Mouse (Mus musculus) forebrain, embryonic 16.5 days (tissue): ENCODE results near the gene Hoxc4. TPM values are rescaled to one million over a fixed set of nuclear protein-coding genes. Genes with fewer than 3 reads are reported as not detected.

ENCODE experiments used
- ATAC-seq: fragments of 200-750 bp; cut with Nextera tagmentation; 2 replicates; pipeline ENCODE4 v1.8.0; 2017; ENCODE audit warnings: mild to moderate bottlenecking, moderate library complexity
- H3K27ac ChIP-seq: fragments of 300-500 bp; sonication (generic); 2 replicates; pipeline ENCODE4 v1.5.1; 2014; ENCODE audit warnings: low read length, control low read depth
- H3K27me3 ChIP-seq: fragments of 300-500 bp; sonication (generic); replicated peaks from 2 replicates; pipeline ENCODE4 v1.6.1; 2014; ENCODE audit warnings: low read length; ENCODE audit not compliant: control insufficient read depth, insufficient read depth
- H3K36me3 ChIP-seq: fragments of 300-500 bp; sonication (generic); 2 replicates; pipeline ENCODE4 v1.6.1; 2014; ENCODE audit not compliant: control insufficient read depth, insufficient read depth
- H3K4me1 ChIP-seq: fragments of 300-500 bp; sonication (generic); replicated peaks from 2 replicates; pipeline ENCODE4 v1.6.1; 2014; ENCODE audit warnings: low read length; ENCODE audit not compliant: control insufficient read depth, insufficient read depth
- H3K4me2 ChIP-seq: fragments of 300-500 bp; sonication (generic); 2 replicates; pipeline ENCODE4 v1.6.1; 2014; ENCODE audit warnings: mild to moderate bottlenecking, low read length, control low read depth
- H3K4me3 ChIP-seq: fragments of 300-500 bp; sonication (generic); replicated peaks from 2 replicates; pipeline ENCODE4 v1.5.1; 2014; ENCODE audit warnings: mild to moderate bottlenecking, low read length, control low read depth
- H3K9ac ChIP-seq: fragments of 300-500 bp; sonication (generic); replicated peaks from 2 replicates; pipeline ENCODE4 v1.6.1; 2014; ENCODE audit warnings: low read depth, low read length, control low read depth
- H3K9me3 ChIP-seq: fragments of 300-500 bp; sonication (generic); 2 replicates; pipeline ENCODE4 v1.6.1; 2016; ENCODE audit warnings: low read length; ENCODE audit not compliant: control insufficient read depth
- WGBS: fragments of 180-500 bp; shearing (Covaris S2); extraction: QIAGEN DNeasy Blood & Tissue Kit; methylation state at CpG from one replicate; pipeline ENCODE4 v1.1.7; 2014; 5-methylcytosine and 5-hydroxymethylcytosine counted together
- polyA plus RNA-seq: library from polyadenylated mRNA; unstranded; fragments of >200 nt; fragmentation: Nextera tagmentation; extraction: Ambion mirVana; gene quantifications from 2 replicates; pipeline ENCODE4 v1.2.1, GENCODE M21; 2015

The Hoxc4 gene
- polyA plus RNA-seq, 1 experiment from 2014 or later: not detected

DNA sequence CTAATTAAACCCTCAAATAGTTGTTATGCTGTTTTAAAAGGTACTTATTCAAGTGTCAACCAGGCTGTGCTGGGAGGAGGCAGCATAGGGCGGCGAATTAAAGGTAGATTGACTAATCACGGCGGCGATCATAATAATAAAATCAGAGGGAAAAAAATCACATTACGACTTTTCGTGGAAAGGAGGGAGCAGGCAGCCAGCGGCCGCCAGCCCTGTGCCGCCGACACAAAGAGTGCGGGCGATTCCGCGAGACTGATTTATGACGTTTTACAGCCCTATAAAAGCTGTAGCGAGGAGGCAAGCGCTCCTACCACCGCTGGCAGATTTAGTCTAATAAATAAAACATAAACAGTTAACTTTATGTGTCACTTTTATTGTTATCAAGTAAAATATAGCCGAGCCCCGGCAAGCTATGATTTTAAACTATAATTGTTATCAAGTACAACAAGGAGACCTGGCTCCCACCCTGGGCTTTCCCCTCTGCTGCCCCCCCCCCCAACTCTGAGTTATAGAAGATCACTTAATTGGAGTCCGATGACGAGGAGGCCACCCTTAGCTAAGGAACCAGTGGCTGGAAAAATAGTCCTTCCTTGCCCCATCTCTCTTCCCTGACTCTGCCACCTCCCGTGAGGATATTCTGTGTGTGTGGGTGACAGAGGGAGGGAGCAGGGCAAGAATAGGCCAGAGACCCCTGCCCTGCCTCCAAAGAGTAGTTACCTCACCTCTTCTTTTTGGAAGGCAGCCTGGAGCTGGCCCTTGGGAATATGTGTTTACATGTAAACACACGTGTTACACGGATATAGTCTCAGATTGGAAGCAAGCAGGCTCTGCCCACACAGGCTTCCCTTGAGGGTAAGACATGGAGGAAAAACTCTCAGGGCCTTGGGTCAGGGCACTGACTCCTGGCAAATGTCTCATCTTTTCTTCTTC is 14.2 kb downstream of the Hoxc4 start:
- no peak for ATAC-seq
- H3K9ac ChIP-seq: no peak overlapping the region
- H3K4me1 ChIP-seq: no peaks in the 10 kb centered on the region
- H3K9me3 ChIP-seq: no peaks in the 10 kb centered on the region
- no peak overlapping the region for H3K4me3 ChIP-seq
- H3K27me3 ChIP-seq: peaks cover 88% of the 10 kb centered on the region
- WGBS: under 1% methylated on average over 26 of the region's 26 CpGs
- H3K4me2 ChIP-seq: no peak overlapping the region
- H3K27ac ChIP-seq: no peak overlapping the region
- no peaks in the 10 kb centered on the region for H3K36me3 ChIP-seq

- peaks cover 88% of the 10 kb centered on the region for H3K27me3 ChIP-seq
- H3K4me3 ChIP-seq: no peak overlapping the region
- no peak overlapping the region for H3K9ac ChIP-seq
- H3K9me3 ChIP-seq: no peaks in the 10 kb centered on the region
- H3K36me3 ChIP-seq: no peaks in the 10 kb centered on the region
- no peak overlapping the region for H3K27ac ChIP-seq
- no peaks in the 10 kb centered on the region for H3K4me1 ChIP-seq
- no peak for ATAC-seq
- 1% methylated on average over 24 of the region's 24 CpGs for WGBS
- H3K4me2 ChIP-seq: peak overlapping the region; percentile 7; the same call in 1 of the 2 replicates
Observed at GRCm38 (mm10) chr15:103034043-103034806, 15.5 kb downstream of the Hoxc4 start.

- ATAC-seq: no peak
- Histone ChIP-seq H3K27me3 (peaks cover 93% of the 10 kb centered on the region), H3K9me3 (no peaks in the 10 kb centered on the region), H3K27ac (no peak overlapping the region), H3K36me3 (no peaks in the 10 kb centered on the region), H3K4me1 (no peaks in the 10 kb centered on the region), H3K4me2 (peak overlapping the region; percentile 7; the same call in 1 of the 2 replicates), H3K4me3 (no peak overlapping the region), H3K9ac (no peak overlapping the region)
- 1% methylated on average over 34 of the region's 34 CpGs for WGBS
Observed at GRCm38 (mm10) chr15:103034807-103035547, 16.2 kb downstream of the Hoxc4 start.

DNA sequence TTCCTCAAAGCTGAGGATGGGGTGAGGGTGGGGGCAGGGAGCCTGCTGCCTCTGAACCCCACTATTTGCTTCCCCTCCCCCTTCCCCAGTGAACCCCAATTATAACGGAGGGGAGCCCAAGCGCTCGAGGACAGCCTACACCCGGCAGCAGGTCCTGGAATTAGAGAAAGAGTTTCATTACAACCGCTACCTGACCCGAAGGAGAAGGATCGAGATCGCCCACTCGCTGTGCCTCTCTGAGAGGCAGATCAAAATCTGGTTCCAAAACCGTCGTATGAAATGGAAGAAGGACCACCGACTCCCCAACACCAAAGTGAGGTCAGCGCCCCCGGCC is 16.8 kb downstream of the Hoxc4 start:
- H3K4me2 ChIP-seq: no peak overlapping the region
- WGBS: 2% methylated on average over 14 of the region's 14 CpGs
- no peak for ATAC-seq
- no peak overlapping the region for H3K4me3 ChIP-seq
- no peak overlapping the region for H3K9ac ChIP-seq
- no peaks in the 10 kb centered on the region for H3K36me3 ChIP-seq
- no peaks in the 10 kb centered on the region for H3K4me1 ChIP-seq
- H3K27me3 ChIP-seq: peaks cover 93% of the 10 kb centered on the region
- no peak overlapping the region for H3K27ac ChIP-seq
- no peaks in the 10 kb centered on the region for H3K9me3 ChIP-seq

GRCm38 (mm10) chr15:103037579-103037978 is 18.8 kb downstream of the Hoxc4 start:
- no peak for ATAC-seq
- H3K9ac ChIP-seq: no peak overlapping the region

GRCm38 (mm10) chr15:103038701-103039480 is 20.2 kb downstream of the Hoxc4 start:
- Histone ChIP-seq H3K4me2 (no peak overlapping the region), H3K9me3 (no peaks in the 10 kb centered on the region; the same call in 1 of the 2 replicates), H3K9ac (no peak overlapping the region), H3K36me3 (no peaks in the 10 kb centered on the region), H3K4me3 (no peak overlapping the region), H3K4me1 (no peaks in the 10 kb centered on the region), H3K27ac (no peak overlapping the region), H3K27me3 (peaks cover 97% of the 10 kb centered on the region)
- 5% methylated on average over 10 of the region's 10 CpGs for WGBS
- no peak for ATAC-seq

More at GRCm38 (mm10) chr15:103037579-103037978, 18.8 kb downstream of the Hoxc4 start:
- no peaks in the 10 kb centered on the region for H3K36me3 ChIP-seq
- no peaks in the 10 kb centered on the region for H3K4me1 ChIP-seq
- H3K4me2 ChIP-seq: no peak overlapping the region
- peaks cover 95% of the 10 kb centered on the region for H3K27me3 ChIP-seq
- no peaks in the 10 kb centered on the region; the same call in 1 of the 2 replicates for H3K9me3 ChIP-seq
- no peak overlapping the region for H3K27ac ChIP-seq
- 14% methylated on average over 1 of the region's 1 CpGs for WGBS
- H3K4me3 ChIP-seq: no peak overlapping the region

GRCm38 (mm10) chr15:103039609-103040008 is 20.9 kb downstream of the Hoxc4 start:
- no peak overlapping the region for H3K9ac ChIP-seq
- no peaks in the 10 kb centered on the region for H3K36me3 ChIP-seq
- H3K27ac ChIP-seq: no peak overlapping the region
- no peak overlapping the region for H3K4me3 ChIP-seq
- peaks cover 97% of the 10 kb centered on the region for H3K27me3 ChIP-seq
- WGBS: 1% methylated on average over 3 of the region's 3 CpGs
- no peaks in the 10 kb centered on the region; the same call in 1 of the 2 replicates for H3K9me3 ChIP-seq
- no peak for ATAC-seq
- no peak overlapping the region for H3K4me2 ChIP-seq
- no peaks in the 10 kb centered on the region for H3K4me1 ChIP-seq

- 2% methylated on average over 12 of the region's 12 CpGs for WGBS
- no peak overlapping the region for H3K27ac ChIP-seq
- ATAC-seq: no peak
- no peak overlapping the region for H3K4me3 ChIP-seq
- no peaks in the 10 kb centered on the region for H3K4me1 ChIP-seq
- H3K4me2 ChIP-seq: no peak overlapping the region
- H3K36me3 ChIP-seq: no peaks in the 10 kb centered on the region
- peaks cover 98% of the 10 kb centered on the region for H3K27me3 ChIP-seq
- H3K9ac ChIP-seq: no peak overlapping the region
- no peaks in the 10 kb centered on the region; the same call in 1 of the 2 replicates for H3K9me3 ChIP-seq
Observed at GRCm38 (mm10) chr15:103040601-103041000, 21.9 kb downstream of the Hoxc4 start.
